Mouse (Mus musculus): ENCODE measurements around the gene Tle2.

DNA sequence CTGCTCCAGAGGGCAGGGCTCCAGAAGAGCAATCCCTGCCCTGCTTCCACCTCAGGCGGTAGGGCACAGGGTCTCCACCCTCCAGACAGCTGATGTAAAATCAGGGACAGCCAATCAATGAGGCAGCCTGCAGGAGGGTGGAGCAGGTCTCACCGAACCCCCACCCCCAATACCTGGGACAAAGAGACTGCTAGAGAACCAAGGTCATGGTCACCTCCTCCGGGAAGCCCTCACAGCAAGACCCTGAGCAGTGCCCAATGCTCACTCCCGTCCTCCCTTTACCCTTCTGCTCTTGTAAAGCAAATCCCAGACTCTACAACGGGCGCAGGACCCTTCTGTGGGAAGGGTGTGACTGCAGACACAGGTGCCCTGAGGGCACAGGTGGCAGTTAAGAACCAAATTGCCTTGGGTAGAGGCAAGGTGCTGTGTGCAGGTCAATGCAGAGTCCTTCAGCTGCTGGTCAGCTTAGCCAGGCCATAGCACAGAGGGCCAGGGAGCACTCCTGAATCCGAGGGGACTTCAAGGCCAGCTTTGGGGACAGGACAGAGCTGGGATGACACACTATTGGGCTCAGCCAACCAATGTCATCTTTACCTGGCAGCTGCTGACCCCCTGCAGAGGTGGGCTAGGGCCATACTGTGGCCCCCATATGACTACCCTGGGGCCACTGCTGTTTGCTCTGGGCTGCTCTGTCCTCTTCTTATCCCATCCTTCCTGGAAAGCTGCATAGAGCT is 31.5 kb upstream of the Tle2 start:
- TF ChIP-seq CTCF (IDR thresholded peaks at IDR 0.05; ENCODE audit: borderline replicate concordance, control insufficient read depth, extremely low read depth, insufficient read depth, low read length, poor library complexity) (no peak), POLR2A (IDR thresholded peaks at IDR 0.05; ENCODE audit: control insufficient read depth, extremely low read depth, insufficient read depth, low read length, poor library complexity) (no peak)
